Mouse (Mus musculus): Measurements from ENCODE around the gene Slc2a10.

- no peak for TF ChIP-seq POLR2A (IDR thresholded peaks at IDR 0.05; ENCODE audit: insufficient read length, low read depth)
- TF ChIP-seq USF1 (IDR thresholded peaks at IDR 0.05; ENCODE audit: low read depth): no peak
Measured at GRCm38 (mm10) chr2:165456710-165457109, 46.9 kb upstream of the Slc2a10 start.

All from myocyte (in vitro differentiated cells).